Mouse (Mus musculus) hematopoietic stem cell, adult 5-6 weeks (primary cell): Measurements from ENCODE around the gene Acp7. TPM values are rescaled to one million over a fixed set of nuclear protein-coding genes. Genes with fewer than 3 reads are reported as not detected.
"Not testable (repeated sequence)": the region's sequence is repeated elsewhere in the genome, so short reads cannot be mapped to it uniquely, and the experiment has no call there.

Source experiments
- ATAC-seq, 2 experiments: fragments of 125-278 bp in 1 of 2; replicated peaks in 1 of 2; 2 replicates each; pipeline ENCODE4 v1.8.0; 2016 to 2017; ENCODE audit warnings: inconsistent platforms in 2 of 2, mild to moderate bottlenecking in 2 of 2, moderate number of reproducible peaks in 2 of 2, low read depth in 1 of 2, moderate TSS enrichment in 1 of 2; ENCODE audit not compliant: low FRiP score in 2 of 2, poor library complexity in 2 of 2, severe bottlenecking in 2 of 2, insufficient read depth in 1 of 2, low TSS enrichment in 1 of 2
- total RNA-seq: library from RNA; stranded (forward); fragments of 172-1452, 232-1000 nt; gene quantifications from 2 replicates; pipeline ENCODE4 v1.2.3, GENCODE M21; 2017

The Acp7 gene
- total RNA-seq = not detected in 2 replicates

DNA sequence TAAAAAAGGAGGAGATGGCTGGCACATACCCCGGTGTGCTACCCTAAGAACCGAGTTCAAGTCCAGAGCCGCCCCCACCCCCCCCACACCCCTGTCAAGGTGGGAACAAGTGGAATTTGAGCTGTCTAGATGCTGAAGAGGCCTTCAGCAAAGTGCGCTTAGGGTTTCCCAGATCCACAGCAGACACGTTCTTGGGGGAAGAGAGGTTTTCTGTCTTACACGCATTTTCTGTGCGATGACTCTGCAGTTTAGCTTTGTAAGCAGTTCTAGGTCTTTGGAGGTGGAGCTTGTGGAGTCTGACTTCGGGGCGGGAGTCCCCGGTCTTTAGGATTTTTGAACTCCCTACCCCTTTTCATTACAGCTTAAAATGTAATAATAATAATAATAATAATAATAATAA is at the start of gene Acp7:
Gene Acp7, minus strand, starts transcription at position 260 of the 400 bp plus-strand sequence.
- ATAC-seq = no peak

DNA sequence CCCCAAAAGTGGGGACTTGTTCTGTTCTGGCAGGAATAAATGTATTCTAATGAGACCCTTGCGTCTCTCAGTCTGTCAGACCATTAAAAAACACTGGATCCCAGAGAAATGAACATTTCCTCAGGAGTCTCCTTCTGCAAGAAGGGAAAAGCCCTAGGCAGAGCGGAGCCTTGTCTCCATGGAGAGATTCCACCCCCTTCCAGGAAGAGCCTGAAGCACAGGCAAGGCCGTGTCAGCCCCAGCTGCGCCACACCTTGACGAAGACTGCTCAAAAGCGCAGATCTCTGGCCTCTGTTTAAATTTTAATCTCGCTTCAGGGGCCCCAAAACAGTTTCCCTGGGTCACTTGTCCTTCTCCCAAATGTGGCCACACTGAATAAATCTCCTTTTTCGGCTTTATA is 46.5 kb upstream of the Acp7 start:
- no peak for ATAC-seq

DNA sequence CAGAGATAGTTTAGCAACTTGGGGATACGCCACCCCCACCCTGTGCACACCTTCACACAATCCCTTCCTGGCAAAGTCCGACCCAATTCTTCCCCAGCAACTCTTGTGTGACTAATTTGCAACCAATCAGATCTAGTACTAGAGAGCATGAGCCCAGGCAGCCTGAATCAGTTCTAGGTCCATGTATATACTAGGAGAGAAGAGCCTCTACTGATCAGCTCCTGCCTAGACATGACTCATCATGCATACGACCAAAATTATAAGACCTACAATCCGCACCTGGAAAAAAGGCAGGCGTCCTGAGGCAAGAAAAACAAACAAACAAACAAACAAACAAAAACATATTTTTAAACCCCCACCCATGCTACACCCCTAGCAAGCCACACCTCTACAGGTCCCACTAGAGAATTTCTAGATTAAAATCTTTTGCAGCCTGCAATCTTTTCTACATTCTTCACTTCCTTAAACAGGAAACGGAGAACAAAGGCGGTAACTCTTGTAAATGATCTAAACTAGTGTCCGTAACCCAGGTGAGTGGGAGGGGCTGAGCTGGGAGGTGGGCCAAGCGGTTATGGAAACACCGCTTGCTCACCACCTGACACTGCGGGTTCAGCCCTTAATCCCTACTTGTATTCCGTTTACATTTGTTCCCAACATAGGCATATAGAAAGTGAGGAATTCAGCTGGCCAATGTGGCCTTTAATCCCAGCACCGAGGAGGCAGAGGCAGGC is 45.8 kb upstream of the Acp7 start:
- ATAC-seq = no peak

DNA sequence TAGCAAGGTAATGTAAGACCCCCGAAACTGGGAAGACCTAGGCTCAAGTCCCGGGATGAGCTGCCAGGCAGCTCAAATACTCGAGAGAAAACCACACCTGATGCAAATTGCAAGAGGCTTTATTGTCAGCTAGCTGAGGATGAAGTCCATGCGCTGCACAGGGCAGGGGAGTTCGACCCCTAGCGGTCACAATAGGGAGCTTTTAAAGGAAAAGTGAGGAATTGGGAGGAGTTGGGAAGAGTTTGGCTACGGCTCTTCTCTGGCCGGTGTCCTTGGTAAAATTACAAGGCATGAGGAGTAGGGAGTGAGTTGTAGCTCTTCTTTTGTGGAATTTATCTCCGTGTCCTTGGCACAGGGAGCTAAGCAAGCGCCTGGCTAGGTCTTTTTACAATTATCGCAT is 44.6 kb upstream of the Acp7 start:
- no peak for ATAC-seq

DNA sequence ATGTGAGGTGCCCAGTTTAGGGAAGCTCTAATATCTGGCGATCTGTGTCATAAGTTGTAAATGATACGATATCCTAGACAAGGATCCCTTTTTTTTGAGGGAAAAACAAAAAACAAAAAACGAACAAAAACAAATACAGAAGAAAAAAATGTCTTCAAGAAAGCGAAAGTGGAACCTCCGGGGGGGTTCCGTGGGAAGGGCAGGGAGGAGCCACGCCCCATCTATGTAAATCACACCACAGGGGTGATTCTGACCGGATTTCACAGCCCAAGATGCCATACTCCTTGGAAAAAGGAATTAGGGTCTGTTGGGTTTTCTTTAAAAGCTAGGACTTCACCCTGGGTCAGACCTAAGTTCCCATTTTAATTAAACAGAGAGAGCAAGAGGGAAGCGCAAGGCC is 43.9 kb upstream of the Acp7 start:
- peak in 1 of 2 experiments; percentile 32; a peak in 1 of 4 replicates for ATAC-seq

DNA sequence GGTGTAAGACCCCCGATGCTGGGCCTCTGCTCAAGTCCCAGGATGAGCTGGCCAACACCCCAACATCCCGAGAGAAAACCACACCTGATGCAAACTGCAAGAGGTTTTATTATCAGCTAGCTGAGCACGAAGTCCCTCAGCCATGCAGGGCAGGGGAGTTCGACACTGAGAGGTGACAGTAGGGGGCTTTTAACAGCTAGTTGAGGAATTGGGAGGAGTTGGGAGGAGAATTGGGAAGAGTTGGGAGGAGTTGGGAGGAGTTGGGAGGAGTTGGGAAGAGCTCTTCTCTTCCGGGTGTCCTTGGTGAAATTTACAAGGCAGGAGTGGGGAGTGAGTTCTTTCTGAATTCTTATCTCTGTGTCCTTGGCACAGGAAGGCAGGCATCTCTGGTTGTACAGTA is 41.7 kb upstream of the Acp7 start:
- not testable (repeated sequence) for ATAC-seq

DNA sequence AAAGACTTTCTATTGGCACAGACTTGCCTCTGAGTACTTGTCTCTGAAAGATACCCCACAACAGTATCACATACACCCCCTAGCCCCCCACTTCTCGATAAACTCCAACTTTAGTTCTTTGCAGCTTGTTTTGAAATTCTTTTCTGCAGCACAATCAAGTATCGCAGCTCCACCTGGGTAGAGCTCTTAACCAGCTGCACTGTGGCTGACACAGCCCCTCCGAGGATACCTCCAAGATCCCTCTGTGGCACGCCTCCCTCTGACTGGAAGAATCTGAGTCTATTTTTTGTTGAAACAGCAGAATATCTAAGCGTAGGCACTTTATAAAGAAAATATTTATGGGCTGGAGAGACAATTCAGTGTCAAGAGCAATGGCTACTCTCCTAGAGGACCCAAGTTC is 41.1 kb upstream of the Acp7 start:
- ATAC-seq = no peak

DNA sequence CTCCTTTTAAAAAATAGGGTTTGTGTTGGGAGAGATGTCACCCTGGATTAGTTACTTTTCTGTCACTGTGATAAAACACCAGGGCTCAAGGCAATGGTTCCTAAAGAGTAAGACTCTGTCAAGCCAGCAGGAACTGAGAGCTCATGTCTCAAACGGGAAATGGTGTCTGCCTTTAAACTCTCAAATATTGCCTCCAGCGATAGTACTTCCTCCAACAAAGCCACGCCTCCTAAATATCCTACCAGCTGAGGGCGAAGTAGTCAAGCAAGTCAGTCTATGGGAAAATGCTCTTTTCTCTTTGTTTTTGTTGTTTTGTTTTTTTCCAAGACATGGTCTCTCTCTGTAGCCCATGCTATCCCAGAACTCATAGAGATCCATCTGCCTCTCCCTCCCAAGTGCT is 40.0 kb upstream of the Acp7 start:
- peak; percentile 46 to 68; a peak in 2 of 4 replicates for ATAC-seq

DNA sequence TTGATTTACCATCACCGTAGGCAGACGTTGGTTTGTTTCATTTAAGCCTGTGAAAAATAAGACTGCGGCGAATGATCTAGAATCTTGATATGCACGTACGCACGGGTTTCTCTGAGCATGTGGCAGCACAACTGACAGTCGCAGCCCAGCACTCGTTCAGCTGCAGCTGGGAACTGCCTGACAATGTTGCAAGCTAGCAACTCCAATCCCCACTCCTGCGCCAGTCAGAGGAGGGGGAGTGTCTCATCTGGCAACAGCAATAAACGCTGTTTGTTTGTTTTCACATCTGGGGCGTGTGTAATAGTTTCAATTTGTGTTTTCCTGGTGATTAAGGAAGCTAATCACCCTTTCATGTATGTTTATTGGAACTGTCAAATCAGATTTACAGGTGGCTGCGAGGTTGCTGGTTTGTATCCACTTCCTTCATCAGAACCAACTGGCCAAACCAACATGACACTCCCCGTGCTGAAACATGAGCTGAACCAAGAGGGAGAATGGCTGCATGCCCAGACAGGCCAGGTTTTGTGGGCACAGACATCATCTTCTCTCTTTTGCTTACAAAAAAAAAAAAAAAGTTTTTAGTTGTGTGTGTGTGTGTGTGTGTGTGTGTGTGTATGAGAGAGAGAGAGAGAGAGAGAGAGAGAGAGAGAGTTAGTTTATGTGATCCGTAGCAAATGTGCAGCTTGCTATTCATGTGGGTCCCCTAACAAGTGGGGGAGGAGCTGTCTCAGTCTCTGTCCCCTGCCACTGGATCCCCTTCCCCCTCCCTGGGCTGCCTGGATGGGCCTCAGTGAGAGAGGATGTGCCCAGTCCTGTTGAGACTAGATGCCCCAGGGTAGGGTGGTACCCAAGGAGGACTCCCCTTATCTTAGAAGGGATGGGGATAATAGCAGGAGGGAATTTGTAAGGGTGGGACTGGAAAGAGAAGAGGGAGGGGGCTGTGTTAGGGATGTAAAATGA is 34.8 kb upstream of the Acp7 start:
- peak; percentile 71 to 86 for ATAC-seq

DNA sequence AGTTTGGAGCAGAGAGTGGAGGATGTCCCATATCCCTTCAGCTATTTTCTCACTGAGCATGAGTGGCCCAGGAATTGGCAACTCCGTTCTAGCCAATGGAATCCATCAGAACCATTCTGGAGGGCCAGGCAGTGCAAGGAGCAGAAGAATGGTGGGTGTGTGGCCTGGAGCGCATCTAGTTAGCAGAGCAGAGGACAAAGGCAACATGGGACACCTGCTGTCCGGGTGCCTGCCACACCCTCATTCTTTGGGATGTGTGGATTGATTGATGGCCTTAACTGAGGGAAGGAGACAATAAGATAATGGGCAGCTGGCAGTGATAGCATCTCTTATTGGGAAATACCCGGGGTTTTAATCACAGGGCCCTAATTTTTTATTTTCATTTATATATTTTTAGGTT is 25.3 kb upstream of the Acp7 start:
- ATAC-seq = no peak

DNA sequence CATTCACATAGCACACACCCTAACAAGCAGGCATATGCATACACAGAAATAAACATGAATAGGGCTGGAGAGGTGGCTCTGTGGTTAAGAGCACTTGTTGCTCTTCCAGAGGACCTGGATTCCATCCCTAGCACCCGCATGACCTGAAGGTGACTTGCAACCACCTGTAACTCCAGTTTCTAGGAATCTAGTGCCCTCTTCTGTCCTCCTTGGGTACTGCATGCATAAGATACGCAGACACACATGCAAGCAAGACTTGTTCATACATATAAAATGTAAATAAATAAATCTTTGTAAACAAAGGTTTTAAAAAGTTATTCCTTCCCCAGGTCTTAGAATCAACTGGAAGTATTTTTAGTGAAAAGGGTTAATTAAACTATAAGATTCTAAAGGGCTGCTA is 20.0 kb upstream of the Acp7 start:
- no peak for ATAC-seq

DNA sequence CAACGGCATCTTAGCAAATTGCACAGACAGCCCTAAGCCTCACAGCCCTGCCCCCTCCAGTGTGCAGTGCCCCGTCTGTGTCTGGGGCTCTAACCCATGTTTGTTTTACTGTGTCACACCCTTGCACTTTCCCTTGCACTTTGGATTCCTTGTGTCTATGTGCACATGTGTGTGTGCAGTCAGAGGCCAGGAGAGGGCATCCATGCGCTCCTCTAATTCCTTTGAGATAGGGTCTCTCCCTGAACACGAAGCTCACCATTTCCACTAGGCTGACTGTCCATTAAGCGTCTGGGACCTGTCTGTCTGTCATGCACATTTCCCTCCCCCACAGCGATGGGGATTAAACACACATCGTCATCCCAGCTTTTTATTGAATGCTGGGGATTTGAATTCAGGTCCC is 15.9 kb upstream of the Acp7 start:
- ATAC-seq = no peak

DNA sequence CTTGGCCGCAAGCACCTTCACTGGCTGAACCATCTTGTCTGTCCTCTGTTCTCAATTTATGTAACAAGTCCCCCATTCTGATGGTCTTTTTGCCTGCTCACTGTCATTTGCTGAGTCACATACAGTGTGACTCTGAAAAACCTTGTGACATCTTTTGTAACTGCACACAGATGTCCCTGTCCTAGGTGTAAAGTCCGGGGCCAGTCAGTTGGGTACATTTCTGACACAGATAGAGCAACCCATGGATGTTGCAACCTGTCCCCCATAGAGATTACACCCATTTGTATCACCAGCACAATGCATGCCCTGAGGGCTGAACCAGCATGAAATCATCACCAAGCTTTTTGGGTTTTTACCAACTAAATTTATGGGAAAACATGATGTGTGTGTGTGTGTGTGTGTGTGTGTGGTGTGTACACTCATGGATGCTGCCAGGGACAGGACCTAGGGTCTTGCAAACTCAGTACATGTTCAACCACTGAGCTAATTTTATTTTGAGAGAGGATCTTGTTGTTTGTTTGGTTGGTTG is 14.9 kb upstream of the Acp7 start:
- no peak for ATAC-seq

DNA sequence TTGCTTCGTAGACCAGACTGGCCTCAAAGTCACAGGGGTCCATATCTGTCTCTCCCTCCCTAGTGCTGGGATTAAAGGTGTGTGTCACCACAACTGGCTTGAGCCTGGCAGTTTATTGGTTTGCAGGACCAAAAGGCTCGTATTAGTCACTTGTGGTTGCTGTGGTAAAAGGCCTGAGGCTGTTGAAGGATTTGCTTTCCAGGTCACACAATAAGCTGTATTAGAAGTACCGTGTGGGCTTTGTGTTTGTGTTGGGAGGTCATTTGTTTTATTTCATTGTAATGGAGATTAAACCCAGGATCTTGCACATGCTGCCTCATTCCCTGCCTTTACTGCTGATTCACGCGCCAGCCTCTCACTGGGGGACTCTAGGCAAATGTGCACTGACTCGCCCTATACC is 14.2 kb upstream of the Acp7 start:
- ATAC-seq = no peak

DNA sequence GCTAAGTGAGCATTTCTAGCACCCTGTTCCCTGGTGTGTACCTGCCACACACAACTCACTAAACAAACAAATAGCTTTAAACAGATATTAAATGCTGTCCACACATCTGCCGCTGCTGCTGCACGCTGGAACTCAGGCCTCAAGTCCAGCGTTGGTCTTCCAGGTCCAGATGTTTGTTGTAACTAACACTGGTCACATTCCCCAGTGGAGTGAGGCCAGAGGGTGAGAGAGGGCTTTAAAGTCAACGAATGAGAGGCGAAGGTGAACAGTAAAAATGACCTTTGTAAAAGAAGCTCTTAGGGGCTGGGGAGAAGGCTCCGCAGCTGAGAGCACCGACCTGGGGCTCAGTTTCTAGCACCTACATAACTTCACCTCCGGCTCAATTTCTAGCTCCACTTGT is 10.4 kb upstream of the Acp7 start:
- no peak for ATAC-seq

DNA sequence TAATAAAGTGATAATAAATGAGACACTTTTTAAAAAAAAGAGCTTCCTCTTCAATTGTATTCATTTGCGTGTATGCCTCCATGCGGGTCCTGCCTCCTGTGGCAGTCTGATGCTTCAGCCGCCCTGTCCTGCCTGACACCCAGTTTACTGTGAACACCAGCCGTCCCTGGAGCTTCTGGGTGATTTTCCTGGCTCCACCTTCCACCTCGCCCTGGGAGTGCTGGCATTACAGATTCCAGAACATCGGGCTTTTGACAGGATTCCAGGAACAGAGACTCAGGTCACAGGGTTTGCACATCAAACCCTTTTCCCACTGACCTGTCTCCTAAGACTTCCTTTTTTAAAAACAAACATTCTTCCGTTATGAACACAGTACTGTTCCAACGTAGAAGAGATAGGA is 6.4 kb upstream of the Acp7 start:
- no peak for ATAC-seq

DNA sequence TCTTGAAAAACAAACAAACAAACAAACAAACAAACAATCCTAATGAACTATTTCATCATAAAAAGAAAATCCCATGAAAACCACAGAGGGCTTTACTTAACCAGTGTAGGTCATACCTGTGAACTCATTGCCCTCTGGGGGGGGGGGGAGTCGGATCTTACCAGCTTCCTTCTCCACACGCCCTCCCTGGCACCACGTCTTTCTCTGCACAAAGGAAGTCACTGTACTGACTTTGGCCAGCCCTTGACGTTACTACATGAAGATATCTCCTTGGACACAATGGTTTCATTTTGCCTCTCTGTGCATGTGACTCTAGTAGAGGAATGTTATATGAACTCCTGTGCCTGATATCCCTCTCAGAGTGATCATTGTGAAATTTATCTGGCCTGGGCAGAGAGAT is 3.0 kb upstream of the Acp7 start:
- ATAC-seq = peak in 1 of 2 experiments; percentile 32; a peak in 1 of 4 replicates

DNA sequence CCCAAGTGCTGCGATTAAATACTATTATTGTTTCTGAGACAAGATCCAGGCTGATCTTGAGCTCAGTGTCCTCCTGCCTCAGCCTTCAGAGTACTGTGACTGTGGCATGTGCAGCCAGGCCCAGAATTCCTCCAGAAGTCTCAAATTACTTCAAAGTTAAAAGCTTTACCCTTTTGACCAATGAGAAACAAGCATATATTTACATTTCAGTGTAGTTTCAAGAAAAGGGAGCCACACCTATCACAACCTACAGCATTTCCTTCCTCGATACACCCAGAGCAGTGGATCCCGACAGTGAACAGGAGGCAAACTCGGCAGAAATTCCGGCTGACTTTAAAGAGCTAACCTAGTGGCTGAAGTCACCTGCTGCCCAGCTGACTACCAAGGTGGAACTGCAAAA is 6.3 kb downstream of the Acp7 start:
- ATAC-seq = no peak
